12 mouse cellular contexts compared by ENCODE assay signal in the genomic region with DNA sequence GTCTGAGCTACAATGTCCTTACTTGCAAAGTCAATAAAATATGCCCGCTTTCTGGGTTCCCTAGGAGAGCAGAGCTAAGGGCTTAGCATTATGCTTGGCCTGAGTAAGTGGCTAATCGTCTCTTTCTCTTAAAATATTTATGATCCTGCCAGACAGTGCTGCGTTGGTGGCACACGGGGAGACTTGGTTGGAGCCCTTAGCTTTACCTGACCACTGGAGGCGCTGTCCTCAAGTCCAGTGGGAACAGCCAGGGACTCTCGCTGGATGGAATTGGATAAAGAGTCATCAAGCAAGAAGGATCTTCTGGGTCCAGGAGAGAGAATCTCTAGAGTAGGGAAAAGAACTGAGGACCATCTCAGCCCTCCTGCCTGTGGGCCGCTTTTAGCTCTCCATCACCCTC. TPM values are rescaled to one million over a fixed set of nuclear protein-coding genes. Genes with fewer than 3 reads are reported as not detected.
DNase-seq lines count a peak whose midpoint lies in the region; ATAC-seq and TF ChIP-seq lines count a peak whose summit lies in the region.
"Had no signal": no experiment of that assay in that cellular context is flagged by ENCODE, and none has a peak within 500 bp of the region (broad histone marks: within the 10 kb centered on the region; RNA-seq: fewer than 3 reads in every experiment).

No protein-coding gene starts in this region.

- 10% methylated on average over 7 of the region's 7 CpGs for WGBS in kidney, postnatal 0 days
- 15% methylated on average over 7 of the region's 7 CpGs for WGBS in kidney, embryonic 15.5 days

- no peak overlapping the region for H3K27ac ChIP-seq in kidney, postnatal 0 days
- no peak overlapping the region for H3K27ac ChIP-seq in kidney, embryonic 15.5 days
- H3K27ac ChIP-seq: embryonic facial prominence, embryonic 15.5 days; heart, embryonic 13.5 days had no signal

- no peaks in the 10 kb centered on the region for H3K4me1 ChIP-seq in kidney, postnatal 0 days (replicated peaks; ENCODE audit: insufficient read depth, low read length)
- peaks cover 29% of the 10 kb centered on the region for H3K4me1 ChIP-seq in kidney, embryonic 15.5 days
- H3K4me1 ChIP-seq in E14TG2a.4 (replicated peaks; ENCODE audit: low read depth, low read length) (peaks cover 26% of the 10 kb centered on the region), G1E (ENCODE audit: insufficient read depth, low read depth, low read length) (no peaks in the 10 kb centered on the region)
- H3K4me1 ChIP-seq: embryonic facial prominence, embryonic 15.5 days had no signal

- DNase-seq in kidney, postnatal 0 days (ENCODE audit: low spot score) = peak; percentile 48
- DNase-seq in G1E (ENCODE audit: low spot score) = no peak
- peak; percentile 19 for DNase-seq in kidney, postnatal 14 days
- no peak for DNase-seq in ovary, postnatal 14 days (ENCODE audit: low spot score)
- DNase-seq: adrenal gland, adult 8-10 months had no signal

- TF ChIP-seq CTCF in kidney, postnatal 0 days (IDR thresholded peaks at IDR 0.05; ENCODE audit: low read depth) = peak; percentile 65
- peak; percentile 80 for TF ChIP-seq CTCF in E14TG2a.4 (conservative IDR thresholded peaks at IDR 0.05; ENCODE audit: low read length)
- 0 out of 2 replicates have a peak, but pooled peaks have one; percentile 21 for TF ChIP-seq CTCF in G1E (IDR thresholded peaks at IDR 0.05; ENCODE audit: low read depth, low read length)

- H3K9ac ChIP-seq in kidney, postnatal 0 days (ENCODE audit: low read depth, low read length) = no peak overlapping the region
- H3K9ac ChIP-seq in kidney, embryonic 15.5 days = no peak overlapping the region
- H3K9ac ChIP-seq: embryonic facial prominence, embryonic 15.5 days; heart, embryonic 13.5 days had no signal

- no peaks in the 10 kb centered on the region for H3K36me3 ChIP-seq in kidney, postnatal 0 days (ENCODE audit: insufficient read depth, low read length)
- H3K36me3 ChIP-seq in kidney, embryonic 15.5 days = no peaks in the 10 kb centered on the region
- H3K36me3 ChIP-seq in E14TG2a.4 (ENCODE audit: insufficient read depth, low read length) (no peaks in the 10 kb centered on the region), G1E (replicated peaks) (no peaks in the 10 kb centered on the region)
- H3K36me3 ChIP-seq: embryonic facial prominence, embryonic 15.5 days; heart, embryonic 13.5 days had no signal

- no peaks in the 10 kb centered on the region for H3K27me3 ChIP-seq in kidney, postnatal 0 days (ENCODE audit: insufficient read depth, low read length)
- peaks cover 3% of the 10 kb centered on the region; the same call in 1 of the 2 replicates for H3K27me3 ChIP-seq in kidney, embryonic 15.5 days
- peaks cover 29% of the 10 kb centered on the region for H3K27me3 ChIP-seq in E14TG2a.4 (ENCODE audit: insufficient read depth, low read length)
- H3K27me3 ChIP-seq in G1E (ENCODE audit: insufficient read depth, low read length) = peaks cover 64% of the 10 kb centered on the region

- no peaks in the 10 kb centered on the region for H3K9me3 ChIP-seq in kidney, postnatal 0 days (replicated peaks; ENCODE audit: low read length)
- H3K9me3 ChIP-seq in kidney, embryonic 15.5 days (replicated peaks) = no peaks in the 10 kb centered on the region
- H3K9me3 ChIP-seq in E14TG2a.4 (ENCODE audit: low read length) = no peaks in the 10 kb centered on the region
- no peaks in the 10 kb centered on the region for H3K9me3 ChIP-seq in G1E (replicated peaks)
- H3K9me3 ChIP-seq: embryonic facial prominence, embryonic 15.5 days; heart, embryonic 13.5 days had no signal

- no peak overlapping the region for H3K4me3 ChIP-seq in kidney, postnatal 0 days (replicated peaks; ENCODE audit: low read depth, low read length)
- H3K4me3 ChIP-seq in kidney, embryonic 15.5 days (replicated peaks) = no peak overlapping the region
- H3K4me3 ChIP-seq in E14TG2a.4 (replicated peaks; ENCODE audit: low read length) = peak overlapping the region; percentile 37; the same call in 1 of the 2 replicates
- H3K4me3 ChIP-seq in G1E (ENCODE audit: low read depth, low read length) = no peak overlapping the region
- H3K4me3 ChIP-seq: embryonic facial prominence, embryonic 15.5 days; heart, embryonic 13.5 days; myocyte had no signal

- H3K4me2 ChIP-seq in kidney, postnatal 0 days (ENCODE audit: low read length) = no peak overlapping the region
- H3K4me2 ChIP-seq in kidney, embryonic 15.5 days = no peak overlapping the region
- H3K4me2 ChIP-seq: embryonic facial prominence, embryonic 15.5 days; heart, embryonic 13.5 days had no signal

- 0 out of 2 replicates have a peak, but pooled peaks have one; percentile 12 for ATAC-seq in kidney, postnatal 0 days (replicated peaks; ENCODE audit: low FRiP score, low read depth)
- no peak for ATAC-seq in kidney, embryonic 15.5 days (replicated peaks; ENCODE audit: low FRiP score)
- ATAC-seq in G1E (ENCODE audit: extremely low read depth, insufficient number of reproducible peaks, low FRiP score, poor library complexity, severe bottlenecking) = no peak
- ATAC-seq in megakaryocyte progenitor cell, adult 5-6 weeks (replicated peaks; ENCODE audit: poor library complexity) = no peak

RNA-seq across cellular contexts. Expression of a gene that starts 10.7 kb away (rescaled TPM):
- polyA plus RNA-seq in kidney, postnatal 0 days (2015; fragmentation: Nextera tagmentation; extraction: Ambion mirVana) = not detected in 2 replicates
- not detected in 2 replicates for polyA plus RNA-seq in kidney, embryonic 15.5 days (2015; fragmentation: Nextera tagmentation; extraction: Ambion mirVana)
- total RNA-seq in G1E (2014; fragmentation: Nextera tagmentation) (not detected in 2 replicates), G1E (2017) (not detected in 2 replicates)
- not detected in 2 replicates for polyA plus RNA-seq in G1E (2012)
- total RNA-seq in megakaryocyte progenitor cell, adult 5-6 weeks (2015) = not detected in 2 replicates
- total RNA-seq in megakaryocyte progenitor cell, adult 5-6 weeks (2017) = not detected in 2 replicates
- total RNA-seq: adrenal gland, adult 8-10 months; left cerebral cortex, adult 8-10 months had no signal
- polyA plus RNA-seq: embryonic facial prominence, embryonic 15.5 days; heart, embryonic 13.5 days; myocyte had no signal

RNA-seq across cellular contexts. Expression of a gene that starts 26.3 kb away (rescaled TPM):
- polyA plus RNA-seq in kidney, postnatal 0 days (2015; fragmentation: Nextera tagmentation; extraction: Ambion mirVana) = 14.9 and 16.2 TPM in 2 replicates
- polyA plus RNA-seq in kidney, embryonic 15.5 days (2015; fragmentation: Nextera tagmentation; extraction: Ambion mirVana) = 25.9 and 26.7 TPM in 2 replicates
- total RNA-seq in G1E (2014; fragmentation: Nextera tagmentation) (22.6 and 27.6 TPM in 2 replicates), G1E (2017) (18.2 and 19.8 TPM in 2 replicates)
- 20.1 and 23.4 TPM in 2 replicates for polyA plus RNA-seq in G1E (2012)
- 12.5 and 13.3 TPM in 2 replicates for total RNA-seq in megakaryocyte progenitor cell, adult 5-6 weeks (2015)
- 17.6 and 23.4 TPM in 2 replicates for total RNA-seq in megakaryocyte progenitor cell, adult 5-6 weeks (2017)

RNA-seq across cellular contexts. Expression of a gene that starts 36.3 kb away (rescaled TPM):
- 43.3 and 46.4 TPM in 2 replicates for polyA plus RNA-seq in kidney, postnatal 0 days (2015; fragmentation: Nextera tagmentation; extraction: Ambion mirVana)
- 58.9 and 61.0 TPM in 2 replicates for polyA plus RNA-seq in kidney, embryonic 15.5 days (2015; fragmentation: Nextera tagmentation; extraction: Ambion mirVana)
- 52.0 and 83.0 TPM in 2 replicates for total RNA-seq in G1E (2014; fragmentation: Nextera tagmentation)
- 43.0 and 45.1 TPM in 2 replicates for total RNA-seq in G1E (2017)
- polyA plus RNA-seq in G1E (2012) = 35.7 and 54.3 TPM in 2 replicates
- 37.9 and 39.9 TPM in 2 replicates for total RNA-seq in megakaryocyte progenitor cell, adult 5-6 weeks (2015)
- total RNA-seq in megakaryocyte progenitor cell, adult 5-6 weeks (2017) = 35.1 and 39.7 TPM in 2 replicates

RNA-seq across cellular contexts. Expression of a gene that starts 40.7 kb away (rescaled TPM):
- 0.08 and 0.24 TPM in 2 replicates for polyA plus RNA-seq in kidney, postnatal 0 days (2015; fragmentation: Nextera tagmentation; extraction: Ambion mirVana)
- not detected in 2 replicates for polyA plus RNA-seq in kidney, embryonic 15.5 days (2015; fragmentation: Nextera tagmentation; extraction: Ambion mirVana)
- total RNA-seq in G1E (2014; fragmentation: Nextera tagmentation) = not detected in 2 replicates
- 0.16 TPM in 1 of 2 replicates, not detected in the other for total RNA-seq in G1E (2017)
- not detected in 2 replicates for polyA plus RNA-seq in G1E (2012)
- not detected in 2 replicates for total RNA-seq in megakaryocyte progenitor cell, adult 5-6 weeks (2015)
- not detected in 2 replicates for total RNA-seq in megakaryocyte progenitor cell, adult 5-6 weeks (2017)
- total RNA-seq: left cerebral cortex, adult 8-10 months had no signal
- polyA plus RNA-seq: embryonic facial prominence, embryonic 15.5 days; heart, embryonic 13.5 days; myocyte had no signal

Comparison
In these comparisons a context has a peak if more than half of its experiments do, and no peak if none do; other contexts are left out.
1. DNase-seq: peak in kidney, postnatal 0 days (single experiment) and kidney, postnatal 14 days (single experiment); none in G1E (single experiment) and ovary, postnatal 14 days (single experiment).
2. CTCF ChIP-seq: peak in every context shown above with its lines; median percentile 80 in E14TG2a.4; 65 in kidney, postnatal 0 days; 21 in G1E.